Mouse (Mus musculus) heart, postnatal 4 days (tissue): ENCODE measurements at regions not wholly inside any gene's neighbourhood (a gene's known extent, or its start where the extent isn't known, plus 50 kb on each side); places are given as distances from the start of the nearest gene placed in this dataset.

Experiments
- DNase-seq: peaks from one replicate; pipeline ENCODE4 v3.0.0; 2021

GRCm38 (mm10) chr10:98572782-98573536, 341.2 kb upstream of the Atp2b1 start:
- no peak for DNase-seq

GRCm38 (mm10) chr10:98577040-98577439, 337.2 kb upstream of the Atp2b1 start:
- DNase-seq, result no peak

GRCm38 (mm10) chr10:98584776-98585175, 329.4 kb upstream of the Atp2b1 start:
- DNase-seq, result no peak

DNA sequence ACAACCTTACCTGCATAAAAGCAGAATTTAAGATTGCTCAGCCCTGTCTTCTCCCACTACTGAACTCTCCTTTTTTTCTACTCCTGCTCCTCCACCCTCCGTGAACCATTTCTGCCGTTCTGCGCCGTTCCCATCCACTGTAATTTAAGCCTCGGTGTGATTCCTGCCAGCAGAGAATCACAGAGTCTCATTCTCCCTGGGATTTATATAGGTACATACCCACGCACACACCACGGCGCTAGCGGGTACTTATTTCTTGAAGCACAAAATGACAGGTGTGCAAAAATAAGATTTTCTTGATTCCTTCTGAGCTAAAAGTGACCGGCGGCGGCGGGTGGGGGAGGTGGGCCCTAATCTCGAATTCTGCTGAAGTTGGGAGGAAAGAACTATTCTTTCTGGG, 324.5 kb upstream of the Atp2b1 start:
- no peak for DNase-seq

DNA sequence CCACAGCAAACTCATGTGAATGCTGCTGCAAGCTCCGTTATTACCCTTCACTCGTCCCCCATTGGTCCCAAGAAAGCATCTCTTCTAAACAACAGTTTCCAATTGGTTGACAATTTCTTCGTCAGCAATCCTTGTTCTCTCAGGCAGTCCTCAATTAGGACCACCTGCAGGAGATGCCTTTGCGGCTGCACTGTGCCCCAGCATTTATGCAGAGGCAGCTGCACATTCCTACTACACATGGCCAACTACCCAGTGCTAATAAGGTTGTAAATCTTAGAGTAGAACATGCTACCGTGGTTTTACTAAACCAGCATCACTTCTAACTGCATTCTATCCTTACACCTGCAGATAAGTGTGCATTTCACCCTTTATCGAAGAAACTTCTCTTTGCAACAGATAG, 322.1 kb upstream of the Atp2b1 start:
- no peak for DNase-seq

DNA sequence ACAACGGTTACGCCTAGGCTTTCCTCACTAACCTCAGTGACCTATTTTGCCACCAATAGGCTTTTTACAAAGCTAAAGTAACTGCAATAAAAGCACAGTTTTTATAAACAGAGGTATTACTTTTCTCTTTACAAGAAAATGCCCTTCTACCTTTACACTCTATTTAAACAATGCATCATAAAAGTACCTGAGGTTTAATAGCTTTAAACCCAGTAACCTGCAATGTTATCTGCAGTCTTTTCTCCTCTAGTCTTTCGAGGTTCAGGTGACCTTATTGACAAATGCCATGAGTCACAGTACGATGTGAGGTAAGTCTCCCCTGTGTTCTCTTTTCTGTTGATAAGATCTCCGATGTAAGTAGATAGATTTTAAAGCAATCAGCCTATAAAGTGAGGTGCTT, 320.3 kb upstream of the Atp2b1 start:
- DNase-seq, result no peak

- DNase-seq, result no peak
These were observed 305.8 kb upstream of the Atp2b1 start for GRCm38 (mm10) chr10:98608221-98608941.

GRCm38 (mm10) chr10:98610708-98611107, 303.5 kb upstream of the Atp2b1 start:
- DNase-seq, result no peak

DNA sequence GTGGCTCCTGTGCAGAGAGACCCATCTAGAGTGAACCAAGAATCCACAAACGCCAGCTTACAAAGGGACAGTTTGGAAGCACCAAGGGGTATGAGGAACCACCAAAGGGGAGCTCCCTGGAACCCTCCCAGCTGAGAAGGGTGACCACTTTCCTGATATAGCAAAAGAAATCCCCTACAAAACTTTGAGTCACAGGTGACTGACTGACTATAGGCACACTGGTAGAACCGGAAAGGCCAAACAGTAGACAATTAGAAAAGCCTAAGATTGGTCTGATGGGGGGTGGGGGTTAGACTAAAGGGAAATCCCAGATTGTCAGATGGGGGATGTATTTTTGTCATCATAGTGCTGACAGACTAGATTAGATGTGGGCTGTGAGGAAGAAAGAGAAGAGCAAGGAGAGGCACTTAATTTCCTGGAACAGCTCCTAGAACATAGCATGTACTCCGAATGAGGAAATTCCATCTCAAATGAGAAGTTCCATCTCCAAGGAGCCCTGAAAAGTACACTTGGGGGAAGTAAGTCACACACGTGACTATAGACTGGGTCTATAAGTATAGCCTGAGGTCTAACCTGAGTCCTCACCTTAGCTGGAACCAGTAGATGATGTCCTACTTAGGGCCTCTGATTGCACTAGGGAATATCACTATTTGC, 302.4 kb upstream of the Atp2b1 start:
- DNase-seq, result no peak

- peak; percentile 68 for DNase-seq
These were observed 295.3 kb upstream of the Atp2b1 start for GRCm38 (mm10) chr10:98618736-98619525.

DNA sequence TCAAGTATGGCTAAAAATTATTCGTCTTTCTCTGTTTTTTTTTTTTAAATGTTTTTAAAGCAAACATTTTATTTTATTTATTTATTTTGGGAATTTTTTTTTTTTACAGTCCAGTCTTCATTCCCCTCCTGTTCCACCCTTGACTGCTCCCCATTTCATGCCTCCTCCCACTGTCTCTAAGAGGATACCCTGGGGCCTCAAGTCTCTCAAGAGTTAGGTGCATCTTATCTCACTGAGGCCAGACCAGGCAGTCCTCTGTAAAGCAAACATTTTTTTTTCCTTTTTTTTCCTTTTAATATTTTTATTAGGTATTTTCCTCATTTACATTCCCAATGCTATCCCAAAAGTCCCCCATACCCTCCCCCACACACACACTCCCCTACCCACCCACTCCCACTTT, 290.1 kb upstream of the Atp2b1 start:
- DNase-seq, result no peak

- DNase-seq, result no peak
These were observed 289.4 kb upstream of the Atp2b1 start for GRCm38 (mm10) chr10:98624681-98625321.

DNA sequence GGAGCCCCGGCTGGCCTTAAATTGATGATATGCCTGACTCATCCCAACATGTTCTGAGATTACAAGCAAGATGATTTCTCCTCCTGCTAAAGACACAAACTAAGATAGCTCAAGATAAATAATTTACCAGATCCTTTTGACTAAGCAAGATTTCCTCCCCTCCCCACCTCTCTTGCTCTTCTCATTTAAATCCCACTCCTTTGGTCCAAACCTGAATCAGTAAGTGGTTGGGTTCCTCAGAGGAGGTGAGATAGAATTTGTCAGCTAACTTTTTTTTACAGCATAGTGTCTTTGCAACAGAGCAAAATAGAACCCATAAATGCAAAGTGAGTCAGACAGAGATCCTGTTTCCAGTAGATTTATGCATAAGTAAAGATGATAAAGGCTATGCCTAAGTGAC, 286.0 kb upstream of the Atp2b1 start:
- DNase-seq, result no peak

GRCm38 (mm10) chr10:98629248-98629647, 285.0 kb upstream of the Atp2b1 start:
- DNase-seq, result no peak

DNA sequence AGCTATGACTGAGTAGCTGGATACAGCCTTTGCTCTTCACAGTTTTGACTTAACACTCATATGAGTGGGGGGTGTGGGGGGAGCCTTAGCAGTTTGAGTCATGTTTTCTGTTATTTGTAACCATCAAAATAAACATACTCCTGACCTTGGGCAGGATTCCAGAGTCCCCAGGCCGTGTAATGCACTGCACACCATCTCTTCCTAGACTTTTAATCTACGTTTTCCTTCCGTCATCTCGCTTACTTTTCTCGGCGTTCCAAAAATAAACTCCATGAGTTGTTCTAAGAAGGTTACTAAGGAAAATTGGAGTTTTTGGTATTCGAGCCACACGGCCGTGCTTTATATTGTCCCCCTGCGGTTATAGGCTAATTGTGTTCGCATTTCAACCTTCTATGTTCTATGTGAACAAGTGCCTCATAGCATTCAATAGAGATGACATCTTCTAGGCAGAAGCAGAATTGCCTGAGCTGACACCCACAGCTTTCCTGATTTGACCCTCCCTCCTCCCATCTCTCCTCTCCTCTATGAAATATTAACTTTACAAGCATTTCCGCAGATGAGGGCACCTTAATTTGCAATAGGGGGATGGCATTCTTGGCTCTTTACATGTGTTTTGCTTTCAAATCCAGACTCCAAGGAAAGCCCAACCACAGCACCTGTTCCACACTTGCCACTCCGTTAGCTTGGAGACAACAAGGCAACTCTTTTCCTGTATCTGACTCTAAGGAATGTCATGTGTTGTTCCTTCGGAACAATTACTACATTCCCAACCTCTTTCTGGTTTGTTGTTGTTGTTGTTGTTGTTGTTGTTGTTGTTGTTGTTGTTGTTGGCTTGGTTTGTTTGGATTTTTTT, 276.2 kb upstream of the Atp2b1 start:
- DNase-seq, result no peak

- DNase-seq, result no peak
These were observed 268.5 kb upstream of the Atp2b1 start for GRCm38 (mm10) chr10:98645681-98646122.

DNA sequence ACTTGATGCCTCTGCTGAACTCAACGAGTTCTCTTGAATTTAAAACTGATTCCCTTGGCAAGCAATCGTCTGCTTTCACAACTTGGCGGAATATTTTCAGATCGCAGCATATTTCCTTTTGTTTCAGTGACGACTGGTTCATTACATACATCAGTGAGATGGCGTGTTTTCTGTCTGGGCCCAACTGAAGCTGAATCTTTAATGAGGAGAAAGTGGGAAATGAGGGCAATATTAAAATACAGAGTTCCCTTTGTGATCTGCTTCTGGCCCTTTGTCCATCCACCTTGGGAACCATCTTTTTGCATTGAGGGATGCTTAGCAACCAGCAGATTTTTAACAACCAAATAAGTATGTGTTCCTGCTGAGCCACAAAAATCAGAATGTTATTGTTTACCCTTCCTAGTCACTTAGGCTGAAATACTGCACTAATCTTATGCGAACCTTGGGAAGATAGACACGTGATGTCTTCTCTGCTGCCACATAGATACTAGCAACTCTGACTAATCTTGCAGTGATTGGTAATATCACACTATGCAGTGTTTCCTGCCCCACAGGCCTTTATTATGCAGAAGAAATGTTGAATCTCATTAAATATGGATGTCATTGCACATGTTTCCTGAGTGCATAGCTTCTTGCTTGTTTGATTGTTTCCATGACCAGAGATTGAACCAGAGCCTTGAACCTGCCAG, 267.8 kb upstream of the Atp2b1 start:
- no peak for DNase-seq

DNA sequence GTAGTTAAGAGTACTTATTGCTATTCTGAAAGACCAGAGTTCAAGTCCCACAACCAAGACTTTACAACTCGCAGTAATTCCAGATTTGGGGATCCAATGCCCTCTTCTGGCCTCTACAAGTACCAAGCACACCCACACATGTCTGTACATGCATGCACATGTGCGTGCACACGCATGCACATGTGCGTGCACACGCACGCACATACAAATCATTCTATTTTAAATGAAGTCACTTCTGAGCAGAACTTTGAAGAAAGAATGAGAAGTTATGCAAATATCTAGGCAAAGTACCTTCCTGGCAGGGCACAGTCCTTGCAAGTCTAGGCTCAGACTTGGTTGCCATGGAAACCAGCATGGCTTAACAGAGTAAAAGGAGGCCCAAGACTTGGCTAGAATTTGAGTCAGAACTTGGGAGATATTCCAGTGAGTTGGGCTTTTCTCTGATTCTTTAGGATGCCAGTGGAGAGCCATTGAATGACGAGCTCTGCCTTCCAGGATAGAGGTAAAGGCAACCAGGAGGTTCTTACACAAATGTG, 265.4 kb upstream of the Atp2b1 start:
- DNase-seq, result no peak

DNA sequence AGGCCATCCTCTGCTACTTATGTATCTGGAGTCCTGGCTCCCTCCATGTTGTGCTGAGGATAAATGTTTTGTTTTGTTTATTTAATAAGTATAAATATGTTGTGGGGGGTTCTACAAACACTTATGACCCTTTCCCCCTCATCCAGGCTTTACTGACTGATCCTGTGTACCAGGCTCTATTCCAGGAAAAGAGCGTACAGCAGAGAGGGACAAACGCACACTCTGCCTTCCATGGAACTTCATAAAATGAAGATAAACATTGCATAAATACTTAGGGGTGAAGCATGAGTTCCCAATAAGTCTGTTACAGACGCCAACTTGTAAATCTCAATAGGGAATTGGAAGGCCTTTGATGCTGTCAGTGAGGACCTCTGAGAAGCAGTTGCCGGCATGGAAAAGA, 263.7 kb upstream of the Atp2b1 start:
- DNase-seq, result no peak

GRCm38 (mm10) chr10:98651127-98651526, 263.1 kb upstream of the Atp2b1 start:
- no peak for DNase-seq
